Comparison of ENCODE assay signal across 24 mouse cellular contexts in genomic region chr7:122079798-122080554, GRCm38 (mm10). TPM values are rescaled to one million over a fixed set of nuclear protein-coding genes. Genes with fewer than 3 reads are reported as not detected.
A peak's percentile ranks its signal among the peaks of the same experiment; 100 is the strongest.
DNase-seq lines count a peak whose midpoint lies in the region; TF ChIP-seq lines count a peak whose summit lies in the region.
"Had no signal": no experiment of that assay in that cellular context is flagged by ENCODE, and none has a peak within 500 bp of the region (broad histone marks: within the 10 kb centered on the region; RNA-seq: fewer than 3 reads in every experiment).

No protein-coding gene starts in this region.

- WGBS in kidney, adult 2 months: 65% methylated on average over 8 of the region's 8 CpGs
- 21% methylated on average over 8 of the region's 8 CpGs for WGBS in small intestine, adult 2 months

- DNase-seq in kidney, adult 2 months: peak; percentile 69
- no peak for DNase-seq in kidney, postnatal 25 days
- peak; percentile 35 for DNase-seq in adipocyte (ENCODE audit: low spot score)
- peak; percentile 96 for DNase-seq in fat pad, adult 2 months (ENCODE audit: extremely low read depth, low read depth, low spot score)
- no peak for DNase-seq in ovary, postnatal 36 days (ENCODE audit: low spot score)
- DNase-seq in spleen, adult 18-20 months: no peak
- DNase-seq: adrenal gland, adult 2 months; B cell, adult 2 months; cerebellum, adult 11-12 months; cerebellum, postnatal 10 days; gastrocnemius, adult 2 months; lung, adult 2 months had no signal

- no peak for TF ChIP-seq POLR2A in kidney, adult 2 months (IDR thresholded peaks at IDR 0.05; ENCODE audit: low read depth, low read length)
- no peak for TF ChIP-seq POLR2A in small intestine, adult 2 months (IDR thresholded peaks at IDR 0.05; ENCODE audit: low read depth, low read length)

- no peaks in the 10 kb centered on the region; the same call in 1 of the 2 replicates for H3K36me3 ChIP-seq in kidney, adult 2 months (ENCODE audit: control insufficient read depth, insufficient read depth, low read length)
- peaks cover 42% of the 10 kb centered on the region for H3K36me3 ChIP-seq in small intestine, adult 2 months (ENCODE audit: control insufficient read depth, insufficient read depth, low read length)

- no peak overlapping the region for H3K4me3 ChIP-seq in kidney, adult 2 months (ENCODE audit: insufficient read depth, low read depth, low read length)
- H3K4me3 ChIP-seq in small intestine, adult 2 months (ENCODE audit: low read depth, low read length): no peak overlapping the region
- H3K4me3 ChIP-seq: embryonic facial prominence, embryonic 10.5 days; forebrain, embryonic 10.5 days; gastrocnemius, adult 2 months; heart, embryonic 10.5 days; hindbrain, embryonic 10.5 days; limb, embryonic 13.5 days; liver, embryonic 12.5 days; midbrain, embryonic 13.5 days; neural tube, embryonic 12.5 days had no signal

- TF ChIP-seq CTCF in kidney, adult 2 months (conservative IDR thresholded peaks at IDR 0.05; ENCODE audit: insufficient read depth, insufficient read length, low read depth, low read length): no peak
- TF ChIP-seq CTCF in small intestine, adult 2 months (IDR thresholded peaks at IDR 0.05; ENCODE audit: extremely low read depth, insufficient read length, insufficient replicate concordance, low read depth, low read length): no peak

- H3K4me1 ChIP-seq in kidney, adult 2 months (ENCODE audit: control insufficient read depth, insufficient read depth, low read length): no peaks in the 10 kb centered on the region
- peaks cover 10% of the 10 kb centered on the region for H3K4me1 ChIP-seq in small intestine, adult 2 months (ENCODE audit: control insufficient read depth, insufficient read depth, insufficient read length, low read length)
- H3K4me1 ChIP-seq: embryonic facial prominence, embryonic 10.5 days; forebrain, embryonic 10.5 days; hindbrain, embryonic 10.5 days; limb, embryonic 13.5 days; liver, embryonic 12.5 days; midbrain, embryonic 13.5 days; neural tube, embryonic 12.5 days had no signal

- H3K27me3 ChIP-seq in kidney, adult 2 months (replicated peaks; ENCODE audit: control insufficient read depth, insufficient read depth, low read length): no peaks in the 10 kb centered on the region
- H3K27me3 ChIP-seq in small intestine, adult 2 months (ENCODE audit: control insufficient read depth, insufficient read depth, low read length): no peaks in the 10 kb centered on the region
- H3K27me3 ChIP-seq: CH12.LX; limb, embryonic 13.5 days; liver, embryonic 12.5 days; midbrain, embryonic 13.5 days; neural tube, embryonic 12.5 days; Patski had no signal

- H3K27ac ChIP-seq in kidney, adult 2 months (ENCODE audit: insufficient read depth, low read depth, low read length): no peak overlapping the region
- peak overlapping the region; percentile 87 for H3K27ac ChIP-seq in small intestine, adult 2 months (ENCODE audit: insufficient read depth, low read depth, low read length)
- H3K27ac ChIP-seq: embryonic facial prominence, embryonic 10.5 days; forebrain, embryonic 10.5 days; gastrocnemius, adult 2 months; heart, embryonic 10.5 days; hindbrain, embryonic 10.5 days; kidney, postnatal 0 days; limb, embryonic 13.5 days; liver, embryonic 12.5 days; midbrain, embryonic 13.5 days; neural tube, embryonic 12.5 days had no signal

RNA-seq across cellular contexts. Expression of gene Ears2, which starts 12.9 kb away (rescaled TPM):
- polyA plus RNA-seq in kidney, adult 2 months (2012; rRNA removed): 9.2 and 11.2 TPM in 2 replicates
- polyA plus RNA-seq in small intestine, adult 2 months (2012; rRNA removed): 4.9 and 7.4 TPM in 2 replicates

RNA-seq across cellular contexts. Expression of gene Ubfd1, which starts 13.0 kb away (rescaled TPM):
- 18.9 and 19.6 TPM in 2 replicates for polyA plus RNA-seq in kidney, adult 2 months (2012; rRNA removed)
- 15.9 and 19.3 TPM in 2 replicates for polyA plus RNA-seq in small intestine, adult 2 months (2012; rRNA removed)

RNA-seq across cellular contexts. Expression of gene Ndufab1, which starts 21.7 kb away (rescaled TPM):
- polyA plus RNA-seq in kidney, adult 2 months (2012; rRNA removed): 437 and 852 TPM in 2 replicates
- 395 and 1,026 TPM in 2 replicates for polyA plus RNA-seq in small intestine, adult 2 months (2012; rRNA removed)

RNA-seq across cellular contexts. Expression of gene Palb2, which starts 52.8 kb away (rescaled TPM):
- 0.59 and 0.98 TPM in 2 replicates for polyA plus RNA-seq in kidney, adult 2 months (2012; rRNA removed)
- 0.72 and 1.0 TPM in 2 replicates for polyA plus RNA-seq in small intestine, adult 2 months (2012; rRNA removed)

RNA-seq across cellular contexts. Expression of gene Dctn5, which starts 52.9 kb away (rescaled TPM):
- 74.9 and 77.1 TPM in 2 replicates for polyA plus RNA-seq in kidney, adult 2 months (2012; rRNA removed)
- polyA plus RNA-seq in small intestine, adult 2 months (2012; rRNA removed): 37.2 and 54.3 TPM in 2 replicates

Comparison
In these comparisons a context has a peak if more than half of its experiments do, and no peak if none do; other contexts are left out.
1. DNase-seq: peak in kidney, adult 2 months (single experiment), adipocyte (single experiment) and fat pad, adult 2 months (single experiment); none in kidney, postnatal 25 days (0 of 2), ovary, postnatal 36 days (single experiment) and spleen, adult 18-20 months (0 of 2).